Mouse (Mus musculus) layer of hippocampus, adult 11-12 months (tissue): ENCODE data around the gene Gm26920.
"Not testable (repeated sequence)": the region's sequence is repeated elsewhere in the genome, so short reads cannot be mapped to it uniquely, and the experiment has no call there.

Experiments
- DNase-seq: peaks from one replicate; pipeline ENCODE4 v3.0.0; 2022; ENCODE audit warnings: low spot score

Gene Gm26920

DNA sequence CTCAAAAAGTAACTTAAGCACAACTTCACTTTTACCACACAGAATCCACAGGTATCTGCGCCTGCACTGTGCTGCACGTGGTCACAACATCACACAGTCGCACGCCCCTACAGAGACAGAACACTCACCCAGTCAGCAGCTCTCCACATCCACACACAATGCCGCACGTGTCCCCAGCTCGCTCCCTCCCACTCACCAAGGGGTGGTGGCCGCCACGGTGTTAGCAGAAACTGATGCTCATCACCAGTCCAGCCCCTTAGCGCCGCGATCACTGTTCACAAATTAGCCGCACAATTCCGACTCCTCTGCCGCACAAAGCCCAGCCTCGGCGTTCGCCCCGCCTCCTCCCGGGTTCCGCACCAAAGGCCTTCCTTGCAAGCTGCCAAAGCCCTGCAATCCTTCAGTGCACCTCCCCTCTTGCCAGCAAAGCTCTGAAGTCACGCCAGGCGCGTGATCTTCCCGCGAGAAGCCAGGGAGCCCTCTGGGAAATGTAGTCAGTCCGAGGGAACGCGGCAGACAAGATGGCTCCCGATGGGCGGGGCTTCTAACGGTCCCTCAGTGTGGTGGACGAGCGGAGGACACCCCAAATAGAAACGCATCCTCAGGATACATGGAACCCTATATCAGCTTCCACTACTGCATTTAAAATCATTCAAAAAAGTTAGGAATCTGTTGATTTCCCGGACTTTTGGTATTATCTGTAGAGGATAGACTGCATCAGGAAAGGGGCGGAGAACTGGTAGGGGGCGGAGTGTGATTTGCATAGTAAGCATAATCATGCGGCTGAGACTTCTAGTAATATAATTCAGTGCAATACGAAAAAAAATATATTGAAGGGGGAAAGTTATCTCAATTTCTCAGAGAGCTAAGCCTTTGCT is at the start of gene Gm26920, which contains the start of gene Zfp566:
Gene Gm26920 (minus strand): TSS at position 319 of the 878 bp plus-strand sequence.
Gene Zfp566 (minus strand): TSS at position 436 of the 878 bp plus-strand sequence.
- DNase-seq = peak; percentile 97

DNA sequence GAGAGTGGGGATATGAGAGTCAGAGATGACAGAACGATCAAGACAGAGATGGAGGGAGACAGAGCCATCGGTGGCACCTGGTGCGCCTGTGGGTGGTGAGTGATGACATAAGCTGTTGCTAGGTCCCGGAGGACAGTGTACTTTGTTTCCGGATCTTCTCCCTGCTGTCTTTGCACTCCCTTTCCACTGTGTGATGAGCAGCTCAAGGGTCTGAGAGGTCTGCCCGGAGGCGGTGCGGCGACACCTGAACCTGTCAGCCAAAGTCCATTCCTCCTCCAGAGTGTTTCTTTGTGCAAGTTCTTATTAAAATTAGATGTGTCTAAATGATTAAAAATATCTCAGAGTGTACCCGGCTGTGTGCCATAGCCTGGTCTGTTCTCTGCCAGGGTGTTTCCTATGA is 46.6 kb upstream of the Gm26920 start:
- peak; percentile 23 for DNase-seq

DNA sequence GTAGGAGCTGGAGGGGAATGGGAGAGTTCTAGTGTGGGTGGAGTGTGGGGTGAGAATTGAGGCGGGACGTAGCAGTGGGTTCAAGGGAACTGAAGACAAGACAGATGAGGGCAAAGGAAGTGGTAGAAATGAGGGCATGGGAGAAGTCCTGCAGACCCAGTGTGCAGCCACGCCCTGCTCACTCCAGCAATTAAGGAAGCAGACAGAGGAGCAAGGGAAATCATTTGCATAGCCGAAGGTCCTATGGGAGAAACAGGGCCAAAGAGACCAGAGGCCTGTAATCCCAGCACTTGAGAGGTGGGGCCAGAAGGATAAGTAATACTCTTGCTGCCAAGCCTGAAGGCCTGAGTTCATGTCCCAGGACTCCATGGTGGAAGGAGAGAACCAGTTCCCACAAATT is 42.2 kb upstream of the Gm26920 start:
- DNase-seq = no peak

DNA sequence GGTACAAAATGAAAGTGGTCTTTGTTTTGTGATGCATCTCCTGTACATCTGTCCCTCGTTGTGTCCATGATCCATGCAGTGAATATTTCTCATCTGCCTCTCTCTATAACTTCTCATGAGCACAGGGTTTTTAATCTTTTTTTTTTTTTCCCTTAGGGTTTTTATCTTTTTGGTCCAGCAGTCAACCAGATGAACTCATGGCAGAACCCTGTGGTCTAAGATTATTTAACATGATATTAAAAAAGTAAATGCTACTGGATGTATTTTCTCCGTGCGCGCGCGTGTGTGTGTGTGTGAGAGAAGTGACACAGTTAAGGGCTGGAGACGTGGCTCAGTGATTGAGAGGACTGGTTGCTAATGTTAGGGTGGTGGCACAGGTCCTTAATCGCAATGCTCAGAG is 39.7 kb upstream of the Gm26920 start:
- no peak for DNase-seq

GRCm38 (mm10) chr7:30122188-30122530 is 31.9 kb upstream of the Gm26920 start:
- DNase-seq = no peak

GRCm38 (mm10) chr7:30121308-30122187 is 31.3 kb upstream of the Gm26920 start, which contains the start of gene Zfp382:
Zfp382 (plus strand) TSS chr7:30121942.
- peak; percentile 90 for DNase-seq

DNA sequence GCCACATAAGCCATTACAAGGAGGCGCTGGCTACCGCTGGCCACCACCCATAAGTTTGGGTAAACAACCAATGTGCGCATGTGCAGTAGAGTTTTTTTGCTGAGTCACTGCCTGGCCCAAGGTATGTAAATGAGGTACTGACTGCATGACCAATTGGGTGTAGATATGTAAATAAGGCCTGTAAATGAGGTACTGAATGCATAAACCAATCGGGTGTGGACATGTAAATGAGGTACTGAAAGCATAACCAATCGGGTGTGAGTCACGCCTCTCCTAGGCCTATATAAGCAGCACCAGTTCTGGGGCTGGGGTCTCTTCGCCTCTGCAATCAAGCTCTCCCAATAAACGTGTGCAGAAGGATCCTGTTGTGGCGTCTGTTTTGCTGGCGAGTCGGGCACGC is 27.7 kb upstream of the Gm26920 start:
- DNase-seq = not testable (repeated sequence)

GRCm38 (mm10) chr7:30116076-30116475 is 25.9 kb upstream of the Gm26920 start:
- no peak for DNase-seq

DNA sequence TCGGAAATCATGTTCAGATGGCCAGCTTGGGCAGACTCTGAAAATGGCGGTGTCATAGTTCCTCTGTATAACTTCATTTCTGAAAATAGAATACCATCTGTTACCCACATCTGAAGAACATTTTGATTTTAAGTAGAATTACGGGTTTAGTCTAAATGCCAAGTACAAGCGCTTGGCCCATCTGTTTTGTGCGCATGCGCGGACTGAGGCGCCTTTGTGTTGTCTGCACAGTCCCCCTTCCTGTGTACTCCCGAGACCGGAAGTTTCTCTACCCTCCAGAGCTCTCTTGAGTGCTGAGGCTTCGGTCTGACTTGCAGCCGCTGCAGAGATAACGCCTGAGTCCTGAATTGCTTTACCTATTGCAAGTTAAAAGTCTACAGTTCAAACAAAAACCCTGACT is 9.1 kb upstream of the Gm26920 start:
- DNase-seq = peak; percentile 86

DNA sequence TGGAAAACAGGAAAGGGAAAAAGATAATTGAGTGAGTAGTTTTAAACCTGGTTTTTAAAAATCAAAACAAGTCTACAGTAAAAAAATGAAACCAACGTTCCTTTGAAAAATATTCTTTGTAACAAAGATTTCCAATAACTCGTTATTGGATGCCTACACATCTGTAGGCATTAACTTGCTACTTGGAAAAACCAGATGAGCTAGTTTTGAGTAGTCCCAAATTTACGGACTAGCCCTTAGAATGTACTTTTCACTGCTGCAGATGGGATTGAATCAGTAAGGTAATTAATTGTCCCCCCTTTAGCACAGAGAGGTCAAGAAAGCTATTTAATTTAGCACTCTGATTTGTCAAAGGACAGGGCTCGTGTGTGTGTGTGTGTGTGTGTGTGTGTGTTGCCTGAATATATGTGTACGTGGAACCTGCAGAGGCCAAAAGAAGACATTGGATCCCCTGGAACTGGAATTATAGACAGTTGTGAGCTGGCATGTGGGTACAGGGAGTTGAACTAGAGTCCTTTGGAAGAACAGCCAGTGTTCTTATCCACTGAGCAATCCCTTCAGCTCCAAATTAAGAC is 5.4 kb upstream of the Gm26920 start:
- no peak for DNase-seq

DNA sequence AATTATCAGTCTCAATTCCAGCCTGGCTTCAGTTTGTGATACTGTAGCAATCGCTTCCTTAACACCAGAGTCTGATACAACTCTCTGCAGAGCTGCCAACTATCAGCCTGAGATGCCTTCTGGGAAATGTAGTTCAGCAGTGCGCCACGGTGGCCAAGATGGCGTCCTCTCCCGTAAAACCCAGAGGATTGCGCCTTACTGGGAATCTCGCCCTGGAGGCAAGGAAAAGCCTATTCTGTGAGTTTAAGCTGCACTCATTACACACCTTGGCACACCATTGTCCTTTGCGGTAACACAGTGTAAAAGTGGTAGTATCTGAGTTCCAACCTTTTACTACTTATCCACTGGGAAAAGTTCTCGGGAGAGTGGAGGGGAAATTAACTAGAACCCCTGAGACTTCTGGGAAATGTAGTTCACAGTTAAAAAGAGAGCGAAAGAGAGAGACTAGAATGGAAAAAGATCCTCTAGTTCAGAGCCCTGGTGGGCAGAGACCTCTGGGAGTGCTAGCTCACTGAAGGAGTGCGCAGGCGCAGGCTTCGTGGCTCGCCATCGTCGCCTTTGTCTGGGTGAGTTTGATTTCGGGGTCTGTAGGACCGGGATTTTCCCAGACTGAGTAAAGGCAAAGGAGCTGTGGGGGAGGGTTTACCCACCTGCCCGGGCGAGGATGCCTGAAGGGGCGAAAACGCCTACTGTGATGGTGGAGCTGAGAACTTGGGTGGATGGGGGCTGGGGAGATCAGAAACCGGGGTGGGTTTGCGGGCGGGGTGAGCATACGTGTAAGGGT is 4.6 kb upstream of the Gm26920 start, which contains the start of gene Zfp260:
Gene Zfp260 (plus strand): TSS at position 132 of the 784 bp plus-strand sequence.
- DNase-seq = peak; percentile 92

GRCm38 (mm10) chr7:30093918-30094415 is 3.8 kb upstream of the Gm26920 start:
- no peak for DNase-seq

DNA sequence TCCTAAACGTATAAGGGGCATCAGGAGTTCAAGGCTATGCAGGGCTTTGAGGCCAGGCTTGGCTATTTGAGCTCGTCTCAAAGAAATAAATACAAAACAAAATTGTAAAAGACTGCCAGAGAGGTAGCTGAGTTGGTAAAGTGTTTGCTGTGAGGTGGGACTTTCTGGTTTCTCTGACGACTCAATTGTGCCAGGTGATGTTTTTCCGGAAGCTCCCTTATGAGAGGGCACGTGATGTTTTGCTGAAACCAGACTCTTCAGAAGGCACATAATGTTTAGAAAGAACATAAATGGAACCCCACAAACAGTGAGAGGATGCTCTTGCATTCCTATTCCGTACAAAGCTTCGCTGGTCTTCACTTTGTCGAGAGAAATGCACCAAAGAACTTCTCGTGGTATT is 2.5 kb upstream of the Gm26920 start:
- DNase-seq = no peak

- DNase-seq = no peak
Measured at GRCm38 (mm10) chr7:30090970-30091585, 868 bp upstream of the Gm26920 start.

- no peak for DNase-seq
Measured at GRCm38 (mm10) chr7:30089405-30089804, 805 bp downstream of the Gm26920 start.

DNA sequence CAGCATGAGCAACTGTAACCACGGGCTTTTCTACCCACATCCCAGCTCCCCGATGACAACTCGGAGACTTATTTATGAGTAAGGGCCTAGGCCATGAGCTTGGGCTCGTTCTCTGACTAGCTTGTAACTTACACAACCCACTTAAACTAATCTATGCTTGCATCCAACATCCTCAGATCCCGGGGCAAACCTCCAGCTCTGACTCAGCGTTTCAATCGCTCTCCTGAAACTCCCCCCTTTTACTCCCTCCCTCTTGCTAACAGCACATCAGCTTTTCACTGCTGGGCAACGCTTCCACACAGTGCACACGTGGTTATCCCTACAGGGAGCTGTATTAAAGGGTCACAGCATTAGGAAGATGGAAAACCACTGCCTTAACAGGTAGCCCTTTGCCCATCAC is 3.7 kb downstream of the Gm26920 start:
- DNase-seq = no peak

DNA sequence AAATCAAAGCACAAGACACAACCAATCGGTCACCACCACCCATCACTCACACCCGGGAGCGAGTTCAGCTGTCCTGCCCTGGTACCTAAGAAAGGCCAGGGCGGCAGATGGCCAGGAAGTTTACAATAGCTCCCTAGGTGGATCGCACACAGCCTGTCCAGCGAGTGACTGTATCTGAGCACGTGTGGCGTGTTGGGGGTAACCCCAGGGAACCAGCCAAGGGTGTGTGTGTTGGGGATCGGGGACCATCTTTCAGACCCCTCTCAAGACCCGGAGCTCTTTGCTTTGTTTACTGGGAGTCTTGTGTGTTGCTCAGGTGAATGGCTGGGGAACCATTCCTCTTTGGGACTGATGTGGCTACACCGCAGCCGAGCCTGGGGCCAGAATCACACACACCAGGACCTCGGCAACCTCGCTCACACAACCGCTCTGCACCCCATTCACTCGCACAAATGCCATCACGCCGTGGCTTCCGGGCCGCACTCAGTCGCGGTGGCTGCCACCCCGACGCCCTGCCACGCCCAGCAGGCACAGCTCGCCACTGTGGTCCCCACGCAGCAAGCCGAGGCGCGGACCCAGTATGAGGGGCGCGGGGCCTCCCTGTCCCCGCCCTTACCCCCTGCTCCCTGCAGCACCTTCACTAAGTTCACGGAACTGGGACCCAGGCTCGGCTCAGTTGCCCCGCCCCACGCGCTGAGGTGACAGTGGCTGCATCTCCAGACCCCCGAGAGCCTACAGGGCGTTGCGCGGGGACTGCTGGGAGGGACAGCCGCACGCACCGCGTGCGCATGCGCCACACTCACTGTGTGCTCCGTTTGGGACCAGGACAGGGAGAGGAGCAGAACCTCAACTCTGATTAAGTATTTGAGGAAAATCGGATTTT is 17.8 kb downstream of the Gm26920 start, which contains the start of gene Zfp82:
Gene Zfp82 (minus strand): TSS at position 755 of the 883 bp plus-strand sequence.
- peak; percentile 84 for DNase-seq

- no peak for DNase-seq
Measured at GRCm38 (mm10) chr7:30064622-30065021, 25.6 kb downstream of the Gm26920 start.

- DNase-seq = no peak
Measured at GRCm38 (mm10) chr7:30062478-30062877, 27.7 kb downstream of the Gm26920 start.

DNA sequence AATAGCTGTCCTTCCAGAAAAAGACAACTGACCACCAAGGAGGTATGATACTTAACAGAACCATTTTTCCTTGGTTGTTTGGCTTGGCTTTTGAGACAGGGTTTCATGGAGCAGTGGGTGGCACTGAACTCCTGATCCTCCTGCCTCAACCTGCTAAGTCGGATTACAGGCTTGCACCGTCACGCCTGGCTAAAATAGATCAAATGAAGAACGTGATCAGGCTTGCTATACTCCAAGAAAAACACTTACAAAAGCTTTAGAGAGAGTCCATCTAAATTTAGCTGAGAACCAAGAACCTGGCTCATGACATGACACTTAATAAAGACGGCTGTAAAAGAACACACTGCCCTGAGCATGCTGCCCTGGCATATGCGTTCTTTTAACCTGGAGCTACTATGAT is 29.9 kb downstream of the Gm26920 start:
- DNase-seq = no peak
